Mouse (Mus musculus) 3T3-L1 (cell line): Measurements from ENCODE around the gene Swap70.

ENCODE experiments used
- DNase-seq: peaks from one replicate; pipeline ENCODE4 v3.0.0-alpha.2; 2015; ENCODE audit warnings: low read depth, low spot score

The Swap70 gene

DNA sequence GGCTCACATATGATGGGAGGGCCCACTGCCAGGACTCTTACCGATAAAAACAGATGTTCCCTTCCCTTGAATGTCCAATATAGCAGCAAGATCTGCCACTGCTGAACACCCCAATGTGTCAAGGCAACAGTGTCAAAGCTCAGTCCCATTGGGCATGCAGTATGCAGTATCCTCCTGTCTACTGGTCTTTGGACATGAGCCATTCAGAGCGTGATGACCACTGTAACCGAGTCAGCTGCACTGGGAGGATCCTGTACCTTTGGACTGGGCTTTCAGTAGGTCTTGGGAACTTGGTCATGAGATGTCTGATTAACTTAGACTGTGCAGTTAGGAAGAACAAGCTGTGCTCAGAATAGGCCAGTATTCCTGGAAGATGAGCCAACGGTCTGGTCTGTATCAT lies 84.0 kb downstream of the Swap70 start:
- no peak for DNase-seq

GRCm38 (mm10) chr7:110306281-110306680 lies 84.8 kb downstream of the Swap70 start:
- no peak for DNase-seq

- DNase-seq: no peak
Observed at GRCm38 (mm10) chr7:110307741-110308140, 86.2 kb downstream of the Swap70 start.

DNA sequence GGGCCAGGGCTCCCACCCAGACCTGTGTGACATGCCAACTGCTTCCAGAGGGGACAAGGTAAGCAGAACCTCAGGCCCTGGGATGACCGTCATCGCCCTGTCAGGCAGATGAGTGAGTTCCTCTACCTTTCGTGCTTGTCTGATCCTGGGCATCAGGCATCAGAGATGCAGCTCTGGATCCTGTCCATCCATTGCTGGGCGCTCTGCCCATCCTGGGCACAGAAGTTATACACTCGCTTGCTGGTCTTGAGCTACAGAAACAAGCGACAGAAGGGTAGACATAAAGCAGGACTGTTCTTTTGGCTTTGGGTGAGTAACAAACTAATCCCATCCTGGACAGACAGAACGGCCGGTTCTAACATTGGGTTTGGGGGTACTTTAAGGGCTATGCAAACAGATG lies 87.7 kb downstream of the Swap70 start:
- no peak for DNase-seq

- DNase-seq: peak; percentile 21
Observed at GRCm38 (mm10) chr7:110313392-110314055, 92.0 kb downstream of the Swap70 start.

- no peak for DNase-seq
Observed at GRCm38 (mm10) chr7:110314401-110314890, 92.9 kb downstream of the Swap70 start.

DNA sequence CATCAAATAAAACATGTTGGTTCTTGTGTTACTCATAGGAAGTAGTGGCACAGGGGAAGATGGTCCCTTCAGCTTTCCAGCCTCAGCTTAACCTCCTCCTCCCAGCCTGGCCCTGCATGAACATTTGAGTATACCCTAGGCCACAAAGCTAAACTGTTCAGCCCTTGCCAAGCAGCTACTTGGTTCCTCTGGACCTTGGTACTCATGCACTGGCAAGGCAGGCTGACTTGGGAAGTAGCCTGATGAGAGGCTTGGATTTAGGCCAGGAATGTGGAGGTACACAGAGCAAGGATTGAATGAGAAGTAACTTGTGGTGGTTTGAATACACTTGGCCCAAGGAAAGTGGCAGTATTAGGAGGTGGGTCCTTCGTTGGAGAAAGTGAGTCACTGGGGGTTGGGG lies 93.8 kb downstream of the Swap70 start:
- no peak for DNase-seq

DNA sequence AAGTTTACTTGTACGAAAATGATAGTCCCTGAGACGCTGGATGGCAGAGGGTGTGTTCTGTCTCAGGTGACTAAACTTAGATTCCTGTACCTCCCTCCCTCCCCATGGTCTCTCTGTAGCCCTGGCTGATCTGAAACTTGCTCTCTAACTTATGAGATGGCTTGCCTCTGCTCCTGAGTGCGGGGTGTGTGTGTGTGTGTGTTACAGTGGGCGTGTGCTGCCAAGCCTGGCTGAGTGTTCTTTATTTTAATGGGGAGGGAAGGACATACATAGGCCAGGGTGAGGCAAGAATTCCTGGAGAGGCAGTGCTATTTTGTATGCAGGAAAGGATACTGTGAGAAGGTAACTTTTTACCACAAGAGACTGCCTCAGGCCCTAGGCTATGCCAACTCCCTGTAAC lies 95.9 kb downstream of the Swap70 start:
- no peak for DNase-seq

GRCm38 (mm10) chr7:110318971-110319519 lies 97.5 kb downstream of the Swap70 start:
- DNase-seq: peak; percentile 64

DNA sequence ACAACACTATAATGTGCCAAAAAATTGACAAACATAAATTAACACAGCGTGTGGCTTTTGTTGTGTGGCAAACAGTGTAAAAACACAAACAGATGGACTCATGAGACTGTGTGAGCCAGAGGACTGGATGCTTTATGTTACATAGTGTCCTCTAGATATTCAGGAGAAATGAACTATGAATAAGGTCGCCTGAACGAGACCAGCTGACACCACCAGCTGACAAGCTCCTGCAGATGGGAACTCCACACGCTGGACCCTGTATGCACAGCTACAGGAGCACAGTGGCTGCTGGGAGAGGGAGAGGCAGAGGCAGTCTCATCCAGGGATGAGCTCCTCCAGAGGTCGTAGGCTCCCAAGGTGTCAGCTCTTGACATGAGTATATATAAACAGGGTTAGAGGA lies 99.6 kb downstream of the Swap70 start:
- DNase-seq: no peak

- DNase-seq: no peak
Observed at GRCm38 (mm10) chr7:110324852-110325251, 103.3 kb downstream of the Swap70 start.

- no peak for DNase-seq
Observed at GRCm38 (mm10) chr7:110325381-110326110, 104.0 kb downstream of the Swap70 start.
